Mouse (Mus musculus) lung, postnatal 36 days (tissue): ENCODE measurements around the gene Slc35d2.
"Not testable (repeated sequence)": the region's sequence is repeated elsewhere in the genome, so short reads cannot be mapped to it uniquely, and the experiment has no call there.

Experiments used
- DNase-seq: peaks from one replicate; pipeline ENCODE4 v3.0.0; 2022; ENCODE audit warnings: mixed read lengths

Slc35d2 gene

DNA sequence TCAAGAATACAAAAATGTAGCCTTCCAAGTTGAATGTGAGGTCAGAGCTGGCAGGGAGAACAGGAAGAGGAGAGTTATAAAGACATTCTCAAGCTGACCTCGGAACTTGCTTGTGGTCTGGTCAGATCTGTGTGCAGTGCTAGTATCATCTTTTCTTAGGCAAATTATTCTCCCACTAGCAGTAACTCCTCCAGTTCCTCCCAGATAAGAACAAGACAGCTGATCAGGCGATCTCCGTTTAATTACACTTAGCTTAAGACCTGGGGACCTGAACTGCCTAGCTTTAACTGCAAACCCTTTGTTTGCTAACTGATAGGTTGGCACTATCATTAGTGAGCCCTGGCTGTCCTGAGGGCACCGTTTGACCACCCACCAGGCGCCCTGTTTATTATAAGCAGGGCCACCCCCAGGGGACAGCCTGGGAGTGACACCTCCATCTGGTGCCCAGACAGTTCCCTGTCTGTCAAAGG, 20.8 kb downstream of the Slc35d2 start:
- DNase-seq: no peak

DNA sequence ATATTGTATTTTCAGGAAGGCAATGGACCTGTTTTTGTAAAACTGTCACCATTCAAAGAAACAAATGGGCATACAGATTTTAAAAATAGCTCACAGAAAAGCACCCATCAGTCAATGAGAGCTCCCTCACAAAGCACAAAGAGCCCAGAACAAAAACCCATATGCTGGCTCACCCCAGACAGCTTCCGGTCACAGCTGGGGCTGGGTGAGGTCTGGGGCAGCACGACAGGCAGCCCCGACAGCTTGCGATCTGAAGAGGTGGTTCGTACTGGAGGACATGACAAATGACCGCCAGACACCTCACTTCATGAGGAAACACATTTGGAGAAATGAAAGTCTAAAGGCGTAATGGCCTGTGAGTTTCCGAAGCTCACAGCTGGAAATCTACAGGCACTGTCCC, 21.6 kb downstream of the Slc35d2 start:
- no peak for DNase-seq

GRCm38 (mm10) chr13:64107105-64107504, 22.1 kb downstream of the Slc35d2 start:
- no peak for DNase-seq

DNA sequence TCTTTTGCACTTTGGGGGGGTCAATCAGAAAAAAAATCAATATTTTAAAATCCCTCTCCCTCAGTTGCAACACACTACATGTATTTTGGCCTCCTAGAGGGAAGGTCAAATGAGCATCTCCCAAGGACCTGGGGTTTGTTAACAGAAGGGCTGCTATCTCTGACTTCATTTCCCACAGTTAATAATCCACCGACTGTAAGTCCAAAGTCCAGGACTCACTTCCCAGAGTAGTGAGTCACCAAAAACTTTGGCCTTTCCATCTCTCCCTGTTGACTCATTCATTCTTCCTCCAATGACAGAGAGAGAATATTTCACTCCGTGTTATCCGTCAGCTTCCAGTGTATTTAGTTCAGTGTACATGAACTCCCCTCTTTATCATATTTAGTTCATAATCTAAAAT, 23.5 kb downstream of the Slc35d2 start:
- DNase-seq: no peak

GRCm38 (mm10) chr13:64100186-64100585, 29.0 kb downstream of the Slc35d2 start:
- peak; percentile 60 for DNase-seq

DNA sequence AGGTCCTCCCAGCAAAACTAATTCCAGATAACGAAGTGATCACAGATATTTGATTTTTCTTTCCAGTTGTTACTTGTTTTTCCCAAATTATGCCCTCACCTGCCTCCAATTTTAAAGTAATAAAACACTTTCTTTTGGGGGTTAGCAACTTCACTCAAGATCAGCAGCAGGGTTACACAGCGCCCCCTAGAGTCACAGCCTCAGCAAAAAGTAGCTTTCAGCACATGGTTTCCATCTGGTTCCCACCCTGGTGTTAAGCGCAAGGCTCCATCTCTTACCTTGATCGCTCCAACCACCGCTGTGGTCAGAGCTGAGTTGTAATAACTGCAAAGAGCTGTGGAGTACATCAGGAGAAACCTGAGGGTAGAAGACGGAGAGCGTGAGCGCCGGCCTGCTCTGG, 30.2 kb downstream of the Slc35d2 start:
- peak; percentile 51 for DNase-seq

DNA sequence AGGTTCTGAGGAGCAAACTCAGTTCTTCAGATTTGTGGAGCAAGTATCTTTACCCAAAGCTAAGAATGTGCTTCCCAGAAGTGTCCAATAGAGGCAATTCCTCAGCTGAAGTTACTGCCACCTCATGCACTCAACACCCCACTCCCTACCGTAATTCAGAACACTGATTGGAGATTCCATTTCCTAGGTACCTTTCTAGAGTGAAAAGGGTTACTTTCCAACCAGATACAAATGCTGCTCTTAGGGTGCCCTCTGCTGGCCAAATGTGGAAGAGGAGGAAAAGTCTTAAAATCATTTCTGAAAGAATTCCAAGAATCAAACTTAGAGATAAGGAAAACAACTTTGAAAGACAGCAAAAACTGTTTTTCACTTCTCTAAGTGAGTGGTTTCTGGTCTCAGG, 35.8 kb downstream of the Slc35d2 start:
- peak; percentile 86 for DNase-seq

- no peak for DNase-seq
Measured at GRCm38 (mm10) chr13:64092752-64093151, 36.4 kb downstream of the Slc35d2 start.

GRCm38 (mm10) chr13:64092141-64092540, 37.0 kb downstream of the Slc35d2 start:
- DNase-seq: no peak

GRCm38 (mm10) chr13:64091006-64091405, 38.2 kb downstream of the Slc35d2 start:
- DNase-seq: no peak

GRCm38 (mm10) chr13:64090278-64090677, 38.9 kb downstream of the Slc35d2 start:
- no peak for DNase-seq

- DNase-seq: no peak
Measured at GRCm38 (mm10) chr13:64089130-64089529, 40.0 kb downstream of the Slc35d2 start, which contains the start of gene Hsd17b3. Gene Hsd17b3 (minus strand): TSS chr13:64089230.

GRCm38 (mm10) chr13:64088057-64088456, 41.1 kb downstream of the Slc35d2 start:
- no peak for DNase-seq

- no peak for DNase-seq
Measured at GRCm38 (mm10) chr13:64086036-64086435, 43.1 kb downstream of the Slc35d2 start.

GRCm38 (mm10) chr13:64083331-64083730, 45.8 kb downstream of the Slc35d2 start:
- DNase-seq: no peak

DNA sequence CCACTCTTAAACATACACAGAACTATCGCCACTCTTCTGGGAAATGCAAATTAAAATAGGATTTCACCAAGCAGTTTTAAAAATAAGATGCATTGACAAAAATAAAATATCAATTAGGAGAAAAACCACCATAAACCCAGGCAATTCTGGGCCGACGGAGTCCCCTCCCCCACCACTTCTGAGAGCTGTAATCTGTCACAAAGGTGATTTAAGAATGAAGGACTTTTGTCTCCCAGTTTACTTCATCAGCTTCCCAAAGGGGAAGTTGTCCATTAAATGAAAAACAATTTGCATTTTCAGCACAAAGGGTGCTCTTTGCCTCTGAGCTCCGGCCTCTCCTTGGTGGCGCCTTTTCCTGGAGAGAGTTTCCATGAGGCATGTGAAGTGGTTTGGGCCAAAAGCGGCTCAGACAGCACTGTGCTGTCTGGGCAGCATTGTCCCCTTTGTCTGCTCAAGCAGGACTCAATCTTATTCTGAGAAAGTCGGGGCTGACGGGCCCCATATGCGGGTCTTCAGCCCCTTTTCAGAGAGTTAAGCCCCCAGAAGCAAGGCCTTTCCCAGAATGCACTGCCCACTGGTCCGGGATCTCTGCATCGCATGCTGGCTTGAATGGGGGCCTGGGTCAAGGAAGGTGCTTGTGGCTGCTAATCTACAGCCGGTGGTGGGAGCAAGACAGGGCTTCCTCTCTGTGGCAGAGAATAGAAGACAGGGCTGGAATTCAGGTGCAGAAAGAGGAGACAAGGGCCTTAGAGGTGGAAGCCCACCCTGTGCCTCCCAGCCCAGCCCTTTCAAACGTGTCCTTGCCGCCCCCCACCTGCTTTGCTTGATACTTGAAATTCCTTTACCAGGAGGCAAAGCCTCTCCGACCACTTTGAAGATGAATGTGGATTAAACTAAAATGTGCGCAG, 47.9 kb downstream of the Slc35d2 start:
- no peak for DNase-seq

DNA sequence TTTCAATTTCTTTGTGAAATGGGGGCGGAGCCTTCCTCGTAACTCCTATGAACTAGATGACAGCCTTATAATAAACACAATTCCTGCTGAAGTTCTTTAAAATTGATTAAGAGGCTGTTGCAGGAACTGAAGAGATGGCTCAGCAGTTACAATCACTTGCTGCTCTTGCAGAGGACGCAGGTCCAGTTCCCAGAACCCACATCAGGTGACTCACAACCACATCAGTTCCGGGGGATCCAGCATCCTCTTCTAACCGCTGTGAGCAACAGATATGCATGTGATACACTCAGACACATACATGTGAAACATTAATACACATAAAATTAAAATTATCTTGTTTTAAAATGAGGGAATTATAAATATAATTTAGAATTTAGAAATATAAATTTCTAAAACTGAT, 51.6 kb downstream of the Slc35d2 start:
- DNase-seq: no peak

- DNase-seq: no peak
Measured at GRCm38 (mm10) chr13:64076074-64076473, 53.1 kb downstream of the Slc35d2 start.

DNA sequence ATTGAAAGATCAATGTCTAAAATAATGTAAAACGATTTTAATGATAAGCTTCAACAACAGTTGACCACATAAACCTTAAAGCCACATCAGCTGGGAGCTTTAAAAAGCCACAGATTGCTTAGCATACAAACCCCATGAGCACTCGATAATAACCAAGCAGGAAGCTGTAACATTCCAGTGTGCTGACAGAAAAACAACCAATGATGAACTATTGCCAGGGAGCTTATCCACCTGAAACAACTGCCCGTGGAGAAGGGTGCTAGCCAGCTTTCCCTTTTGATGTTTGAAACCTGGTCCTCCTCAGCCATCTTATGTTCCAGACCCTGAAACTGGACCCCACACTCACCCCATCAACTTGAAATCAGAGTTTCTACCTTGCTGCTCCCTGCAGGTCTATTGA, 62.5 kb downstream of the Slc35d2 start:
- no peak for DNase-seq

- DNase-seq: no peak
Measured at GRCm38 (mm10) chr13:64064276-64064675, 64.9 kb downstream of the Slc35d2 start.

- DNase-seq: no peak
Measured at GRCm38 (mm10) chr13:64060935-64061506, 68.1 kb downstream of the Slc35d2 start.

- DNase-seq: no peak
Measured at GRCm38 (mm10) chr13:64053959-64054358, 75.2 kb downstream of the Slc35d2 start.

GRCm38 (mm10) chr13:64052281-64052680, 76.9 kb downstream of the Slc35d2 start:
- DNase-seq: not testable (repeated sequence)

DNA sequence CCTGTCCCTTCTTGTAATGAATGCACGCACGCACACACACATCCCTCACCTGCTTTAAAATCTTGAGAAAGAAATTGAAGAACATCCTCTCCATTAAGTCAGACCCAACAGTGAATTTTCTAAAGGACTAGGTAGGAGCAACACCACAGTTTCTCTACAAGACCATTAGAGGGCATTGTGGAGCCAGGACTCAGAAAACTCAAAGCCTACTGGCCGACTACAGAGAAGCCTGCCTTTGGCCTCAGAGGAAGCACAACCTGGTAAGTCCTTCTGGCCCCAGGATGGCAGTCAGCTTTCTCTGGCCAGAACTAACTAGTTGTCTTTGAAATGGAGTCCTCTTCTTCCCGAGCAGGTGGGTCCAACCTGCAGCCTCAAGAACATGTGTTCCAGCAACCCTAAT, 78.3 kb downstream of the Slc35d2 start:
- DNase-seq: peak; percentile 10
